Mouse (Mus musculus): Measurements from ENCODE around the gene Ms4a3. TPM values are rescaled to one million over a fixed set of nuclear protein-coding genes. Genes with fewer than 3 reads are reported as not detected.

Ms4a3 gene
- polyA plus RNA-seq, 1 experiment = not detected

DNA sequence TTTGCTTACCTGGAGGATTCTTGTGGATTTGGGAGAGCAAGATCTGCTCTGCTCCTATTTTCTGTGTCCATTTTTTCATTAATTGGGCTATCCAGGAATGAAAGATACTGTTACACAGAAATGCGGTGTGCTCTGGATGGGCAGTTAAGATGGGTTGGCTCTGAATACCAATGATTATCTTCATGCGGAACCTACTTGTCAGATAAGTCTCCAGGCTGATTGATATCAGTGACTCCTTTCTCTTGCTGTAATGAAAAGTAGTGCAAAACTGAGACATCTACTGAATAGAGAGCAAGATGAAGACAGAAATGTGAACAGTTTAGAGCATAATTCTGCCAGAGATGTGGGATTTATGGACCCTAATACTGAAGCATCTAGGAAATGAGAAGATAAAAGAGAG, 17.1 kb downstream of the Ms4a3 start, which contains the start of gene Ms4a2:
Ms4a2 (minus strand) TSS at position 169 of the 400 bp plus-strand sequence.
- TF ChIP-seq FOSL1 (IDR thresholded peaks at IDR 0.05; ENCODE audit: insufficient read depth, low read length, poor library complexity, severe bottlenecking) (no peak), MYOG (IDR thresholded peaks at IDR 0.05; ENCODE audit: control insufficient read depth, extremely low read depth, insufficient read length) (no peak), MAX (IDR thresholded peaks at IDR 0.05) (no peak), USF1 (IDR thresholded peaks at IDR 0.05; ENCODE audit: low read depth) (no peak)
- Histone ChIP-seq H3K27me3 (ENCODE audit: control insufficient read depth, insufficient read depth, insufficient read length) (no peaks in the 10 kb centered on the region), H3K4me3 (ENCODE audit: insufficient read depth, poor library complexity, severe bottlenecking) (no peak within 1 kb of the TSS), H3K36me3 (ENCODE audit: control insufficient read depth, insufficient read depth) (no peaks in the 10 kb centered on the region), H3ac (ENCODE audit: control insufficient read depth, insufficient read length, low read depth) (no peak within 1 kb of the TSS), H3K79me2 (ENCODE audit: control insufficient read depth, insufficient read depth) (no peaks in the 10 kb centered on the region), H3K79me3 (ENCODE audit: low read depth) (no peaks in the 10 kb centered on the region)

DNA sequence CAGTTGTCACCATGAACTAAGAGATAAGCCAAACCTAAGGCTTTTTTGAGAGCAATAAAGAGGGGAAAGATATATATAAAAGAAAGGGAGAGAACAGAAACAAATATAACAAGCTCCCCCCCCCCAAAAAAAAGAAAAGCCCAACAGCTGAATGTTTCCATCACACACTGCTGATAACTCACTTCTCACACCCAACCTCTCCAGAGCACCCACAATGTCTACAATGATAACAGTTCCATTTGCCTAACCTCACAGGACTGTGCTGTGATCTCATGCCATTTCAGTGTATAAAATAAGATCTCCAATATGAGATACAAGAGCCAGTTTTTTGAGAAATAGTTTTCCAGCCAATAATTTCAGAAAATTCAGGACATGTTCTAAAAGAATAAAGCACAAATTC, 22.7 kb downstream of the Ms4a3 start:
- Histone ChIP-seq H3K79me3 (ENCODE audit: low read depth) (no peaks in the 10 kb centered on the region), H3K4me3 (ENCODE audit: insufficient read depth, poor library complexity, severe bottlenecking) (no peak overlapping the region), H3K36me3 (ENCODE audit: control insufficient read depth, insufficient read depth) (no peaks in the 10 kb centered on the region), H3ac (ENCODE audit: control insufficient read depth, insufficient read length, low read depth) (no peak overlapping the region), H3K79me2 (ENCODE audit: control insufficient read depth, insufficient read depth) (no peaks in the 10 kb centered on the region), H3K27me3 (ENCODE audit: control insufficient read depth, insufficient read depth, insufficient read length) (no peaks in the 10 kb centered on the region)
- TF ChIP-seq FOSL1 (IDR thresholded peaks at IDR 0.05; ENCODE audit: insufficient read depth, low read length, poor library complexity, severe bottlenecking) = no peak
- TF ChIP-seq USF1 (IDR thresholded peaks at IDR 0.05; ENCODE audit: low read depth) = no peak
- no peak for TF ChIP-seq CEBPB (IDR thresholded peaks at IDR 0.05; ENCODE audit: low read depth)
- TF ChIP-seq CTCF (IDR thresholded peaks at IDR 0.05; ENCODE audit: control insufficient read depth, insufficient read depth, insufficient read length) = no peak
- TF ChIP-seq MAX (IDR thresholded peaks at IDR 0.05) = no peak
- TF ChIP-seq MYOG (IDR thresholded peaks at IDR 0.05; ENCODE audit: control insufficient read depth, extremely low read depth, insufficient read length) = no peak
- no peak for TF ChIP-seq MYOD1 (IDR thresholded peaks at IDR 0.05; ENCODE audit: control insufficient read depth, insufficient read length, low read depth)

DNA sequence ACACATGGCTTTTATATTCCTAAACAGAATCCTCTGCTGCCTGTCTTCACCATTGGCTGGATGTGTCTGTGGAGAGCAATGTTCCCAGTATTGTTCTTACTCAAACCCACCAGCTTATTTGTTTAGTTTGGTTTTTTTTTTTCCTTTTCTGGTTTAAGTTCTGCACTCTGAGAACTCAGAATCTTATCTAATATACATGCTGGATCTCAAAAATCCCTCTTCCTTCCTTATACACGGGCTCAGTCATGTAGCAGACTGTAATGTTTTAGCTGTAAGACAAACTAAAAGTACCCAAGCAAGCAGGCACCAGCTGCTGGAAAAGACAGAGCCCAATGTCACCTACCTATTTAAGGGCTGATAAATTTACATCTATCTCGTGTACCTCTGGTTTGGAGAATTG, 25.8 kb downstream of the Ms4a3 start:
- Histone ChIP-seq H3K4me3 (ENCODE audit: insufficient read depth, poor library complexity, severe bottlenecking) (no peak overlapping the region), H3K36me3 (ENCODE audit: control insufficient read depth, insufficient read depth) (no peaks in the 10 kb centered on the region), H3ac (ENCODE audit: control insufficient read depth, insufficient read length, low read depth) (no peak overlapping the region), H3K79me3 (ENCODE audit: low read depth) (no peaks in the 10 kb centered on the region), H3K27me3 (ENCODE audit: control insufficient read depth, insufficient read depth, insufficient read length) (no peaks in the 10 kb centered on the region), H3K79me2 (ENCODE audit: control insufficient read depth, insufficient read depth) (no peaks in the 10 kb centered on the region)
- TF ChIP-seq MAX (IDR thresholded peaks at IDR 0.05) (no peak), MYOG (IDR thresholded peaks at IDR 0.05; ENCODE audit: control insufficient read depth, extremely low read depth, insufficient read length) (no peak), FOSL1 (IDR thresholded peaks at IDR 0.05; ENCODE audit: insufficient read depth, low read length, poor library complexity, severe bottlenecking) (no peak), USF1 (IDR thresholded peaks at IDR 0.05; ENCODE audit: low read depth) (no peak), MYOD1 (IDR thresholded peaks at IDR 0.05; ENCODE audit: control insufficient read depth, insufficient read length, low read depth) (no peak), CTCF (IDR thresholded peaks at IDR 0.05; ENCODE audit: control insufficient read depth, insufficient read depth, insufficient read length) (no peak), CEBPB (IDR thresholded peaks at IDR 0.05; ENCODE audit: low read depth) (no peak)

DNA sequence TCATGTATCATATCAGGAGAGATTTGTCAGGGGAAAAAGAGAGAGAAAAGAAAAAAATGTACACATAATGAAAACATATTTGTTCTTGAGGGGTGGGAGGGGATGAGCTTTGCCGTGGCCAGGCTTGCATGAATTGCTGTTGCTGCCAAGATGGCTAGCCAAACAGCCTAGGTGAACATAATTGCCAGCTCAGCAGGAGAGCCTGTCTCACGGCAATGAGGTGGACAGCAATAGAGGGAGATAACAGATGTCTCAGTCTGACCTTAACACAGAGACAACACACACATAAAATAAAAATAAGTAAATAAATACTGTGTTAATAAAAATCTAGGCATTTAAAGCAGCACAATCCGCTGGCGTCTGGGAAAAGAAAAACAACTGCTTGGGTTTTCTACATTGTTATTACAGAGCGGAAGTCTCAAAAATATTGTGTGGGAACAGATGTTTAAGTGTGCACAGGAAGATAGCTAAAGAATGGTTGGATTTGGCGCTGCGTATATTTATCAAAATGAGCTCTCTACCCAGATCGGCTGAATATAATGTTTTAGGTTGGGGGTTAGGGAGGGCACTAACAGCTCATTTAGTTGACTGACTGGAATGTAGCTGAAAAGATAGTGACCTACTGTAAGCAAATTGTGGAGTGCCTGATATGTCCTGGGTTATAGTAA, 26.7 kb downstream of the Ms4a3 start:
- Histone ChIP-seq H3K79me3 (ENCODE audit: low read depth) (no peaks in the 10 kb centered on the region), H3K27me3 (ENCODE audit: control insufficient read depth, insufficient read depth, insufficient read length) (no peaks in the 10 kb centered on the region)
- TF ChIP-seq MYOG (IDR thresholded peaks at IDR 0.05; ENCODE audit: control insufficient read depth, extremely low read depth, insufficient read length) = no peak
- no peak for TF ChIP-seq USF1 (IDR thresholded peaks at IDR 0.05; ENCODE audit: low read depth)
- no peak for TF ChIP-seq MYOD1 (IDR thresholded peaks at IDR 0.05; ENCODE audit: control insufficient read depth, insufficient read length, low read depth)
- no peak for TF ChIP-seq CTCF (IDR thresholded peaks at IDR 0.05; ENCODE audit: control insufficient read depth, insufficient read depth, insufficient read length)
- no peak for TF ChIP-seq FOSL1 (IDR thresholded peaks at IDR 0.05; ENCODE audit: insufficient read depth, low read length, poor library complexity, severe bottlenecking)
- TF ChIP-seq MAX (IDR thresholded peaks at IDR 0.05) = no peak
- TF ChIP-seq CEBPB (IDR thresholded peaks at IDR 0.05; ENCODE audit: low read depth) = no peak

DNA sequence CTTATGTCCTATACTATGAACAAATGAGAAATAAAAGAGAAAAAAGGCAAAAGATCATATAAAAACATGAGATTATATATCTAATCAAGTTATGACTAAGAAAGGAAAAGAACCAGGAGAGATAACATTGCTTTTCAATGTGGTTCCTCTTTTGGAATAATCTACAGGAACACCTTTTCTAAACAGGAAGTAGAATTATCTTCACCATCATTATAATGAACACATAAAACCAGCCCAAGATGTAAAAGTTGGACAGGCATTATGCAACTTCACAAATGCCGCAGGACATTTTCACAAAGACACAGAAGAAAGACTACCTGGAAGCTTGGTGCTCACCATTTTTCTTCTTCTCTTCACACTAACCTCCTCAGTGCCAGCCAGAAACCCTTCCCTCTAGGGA, 27.6 kb downstream of the Ms4a3 start:
- Histone ChIP-seq H3K4me3 (ENCODE audit: insufficient read depth, poor library complexity, severe bottlenecking) (no peak overlapping the region), H3K27me3 (ENCODE audit: control insufficient read depth, insufficient read depth, insufficient read length) (no peaks in the 10 kb centered on the region), H3K79me2 (ENCODE audit: control insufficient read depth, insufficient read depth) (no peaks in the 10 kb centered on the region), H3K79me3 (ENCODE audit: low read depth) (no peaks in the 10 kb centered on the region), H3ac (ENCODE audit: control insufficient read depth, insufficient read length, low read depth) (no peak overlapping the region), H3K36me3 (ENCODE audit: control insufficient read depth, insufficient read depth) (no peaks in the 10 kb centered on the region)
- TF ChIP-seq FOSL1 (IDR thresholded peaks at IDR 0.05; ENCODE audit: insufficient read depth, low read length, poor library complexity, severe bottlenecking) = no peak
- TF ChIP-seq CTCF (IDR thresholded peaks at IDR 0.05; ENCODE audit: control insufficient read depth, insufficient read depth, insufficient read length) = no peak
- TF ChIP-seq MYOG (IDR thresholded peaks at IDR 0.05; ENCODE audit: control insufficient read depth, extremely low read depth, insufficient read length) = no peak
- TF ChIP-seq MYOD1 (IDR thresholded peaks at IDR 0.05; ENCODE audit: control insufficient read depth, insufficient read length, low read depth) = no peak
- no peak for TF ChIP-seq MAX (IDR thresholded peaks at IDR 0.05)
- no peak for TF ChIP-seq USF1 (IDR thresholded peaks at IDR 0.05; ENCODE audit: low read depth)
- no peak for TF ChIP-seq CEBPB (IDR thresholded peaks at IDR 0.05; ENCODE audit: low read depth)

More for the DNA sequence above, 26.7 kb downstream of the Ms4a3 start:
- Histone ChIP-seq H3K36me3 (ENCODE audit: control insufficient read depth, insufficient read depth) (no peaks in the 10 kb centered on the region), H3K79me2 (ENCODE audit: control insufficient read depth, insufficient read depth) (no peaks in the 10 kb centered on the region), H3ac (ENCODE audit: control insufficient read depth, insufficient read length, low read depth) (no peak overlapping the region), H3K4me3 (ENCODE audit: insufficient read depth, poor library complexity, severe bottlenecking) (no peak overlapping the region)

Measured in C2C12 (cell line).